Comparison of ENCODE assay signal across 15 mouse cellular contexts in the genomic region with DNA sequence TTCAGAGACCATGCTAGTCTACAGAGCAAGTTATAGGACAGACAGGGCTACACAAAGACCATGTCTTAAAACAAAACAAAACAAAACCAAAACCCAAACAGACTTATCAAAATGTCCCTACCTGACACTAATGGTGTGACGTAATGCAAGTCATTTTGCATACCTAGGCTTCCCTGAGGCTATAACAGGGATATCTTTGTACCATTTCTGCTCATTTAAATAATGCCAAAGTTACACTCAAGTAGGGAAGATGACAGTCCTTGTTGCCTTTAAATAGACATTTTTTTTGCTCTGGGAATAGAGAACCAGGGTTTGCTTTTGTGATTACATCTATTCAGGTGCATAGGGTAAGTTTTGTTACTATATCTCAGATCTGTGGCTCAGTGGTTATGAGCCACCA. TPM values are rescaled to one million over a fixed set of nuclear protein-coding genes. Genes with fewer than 3 reads are reported as not detected.
DNase-seq lines count a peak whose midpoint lies in the region; ATAC-seq lines count a peak whose summit lies in the region.
"Had no signal": no experiment of that assay in that cellular context is flagged by ENCODE, and none has a peak within 500 bp of the region (broad histone marks: within the 10 kb centered on the region; RNA-seq: fewer than 3 reads in every experiment).

No protein-coding gene starts in this region.

- no peak overlapping the region for H3K27ac ChIP-seq in heart, embryonic 13.5 days (replicated peaks)
- H3K27ac ChIP-seq in midbrain, embryonic 10.5 days (replicated peaks): no peak overlapping the region
- no peak overlapping the region for H3K27ac ChIP-seq in midbrain, embryonic 16.5 days (ENCODE audit: low read length)
- no peak overlapping the region for H3K27ac ChIP-seq in forebrain, embryonic 13.5 days
- no peak overlapping the region for H3K27ac ChIP-seq in liver, embryonic 15.5 days (replicated peaks)
- H3K27ac ChIP-seq: embryonic facial prominence, embryonic 12.5 days; stomach, postnatal 0 days had no signal

- WGBS in heart, embryonic 13.5 days: 92% methylated on average over 1 of the region's 1 CpGs
- 90% methylated on average over 1 of the region's 1 CpGs for WGBS in midbrain, embryonic 10.5 days
- 86% methylated on average over 1 of the region's 1 CpGs for WGBS in midbrain, embryonic 16.5 days
- 86% methylated on average over 1 of the region's 1 CpGs for WGBS in forebrain, embryonic 13.5 days
- WGBS in liver, embryonic 15.5 days (ENCODE audit: insufficient replicate concordance): 79% methylated on average over 1 of the region's 1 CpGs

- no peaks in the 10 kb centered on the region for H3K27me3 ChIP-seq in heart, embryonic 13.5 days (replicated peaks)
- no peaks in the 10 kb centered on the region for H3K27me3 ChIP-seq in midbrain, embryonic 10.5 days (ENCODE audit: low read depth, poor library complexity, severe bottlenecking)
- no peaks in the 10 kb centered on the region for H3K27me3 ChIP-seq in midbrain, embryonic 16.5 days (ENCODE audit: control insufficient read depth, insufficient read depth, low read depth, low read length)
- H3K27me3 ChIP-seq in forebrain, embryonic 13.5 days: no peaks in the 10 kb centered on the region
- H3K27me3 ChIP-seq in liver, embryonic 15.5 days: no peaks in the 10 kb centered on the region
- H3K27me3 ChIP-seq: embryonic facial prominence, embryonic 12.5 days had no signal

- peak overlapping the region; percentile 83 for H3K4me2 ChIP-seq in heart, embryonic 13.5 days
- H3K4me2 ChIP-seq in midbrain, embryonic 16.5 days (ENCODE audit: low read length): no peak overlapping the region
- H3K4me2 ChIP-seq in forebrain, embryonic 13.5 days: peak overlapping the region; percentile 74
- H3K4me2 ChIP-seq in liver, embryonic 15.5 days: peak overlapping the region; percentile 83

- no peak overlapping the region for H3K9ac ChIP-seq in heart, embryonic 13.5 days
- no peak overlapping the region for H3K9ac ChIP-seq in midbrain, embryonic 16.5 days (ENCODE audit: low read depth, low read length)
- peak overlapping the region; percentile 5; the same call in 1 of the 2 replicates for H3K9ac ChIP-seq in forebrain, embryonic 13.5 days
- peak overlapping the region; percentile 98; the same call in 1 of the 2 replicates for H3K9ac ChIP-seq in liver, embryonic 15.5 days

- peaks cover 30% of the 10 kb centered on the region for H3K36me3 ChIP-seq in heart, embryonic 13.5 days
- peaks cover 44% of the 10 kb centered on the region for H3K36me3 ChIP-seq in midbrain, embryonic 10.5 days
- H3K36me3 ChIP-seq in midbrain, embryonic 16.5 days (ENCODE audit: control insufficient read depth, insufficient read depth, low read length): no peaks in the 10 kb centered on the region
- peaks cover 27% of the 10 kb centered on the region for H3K36me3 ChIP-seq in forebrain, embryonic 13.5 days (ENCODE audit: poor library complexity, severe bottlenecking)
- H3K36me3 ChIP-seq in liver, embryonic 15.5 days (replicated peaks): peaks cover 32% of the 10 kb centered on the region

- DNase-seq in heart, postnatal 25 days (ENCODE audit: low spot score): no peak
- DNase-seq in midbrain, embryonic 10.5 days (ENCODE audit: low spot score): no peak
- no peak for DNase-seq in layer of hippocampus, adult 9-11 months
- DNase-seq: cerebellum, postnatal 25 days; kidney, adult 9 months; lung, postnatal 36 days; spleen, adult 18-20 months had no signal

- peaks cover 34% of the 10 kb centered on the region for H3K4me1 ChIP-seq in heart, embryonic 13.5 days
- H3K4me1 ChIP-seq in midbrain, embryonic 10.5 days: peaks cover 26% of the 10 kb centered on the region
- H3K4me1 ChIP-seq in midbrain, embryonic 16.5 days (ENCODE audit: control insufficient read depth, insufficient read depth, low read length): peaks cover 3% of the 10 kb centered on the region; the same call in 1 of the 2 replicates
- H3K4me1 ChIP-seq in forebrain, embryonic 13.5 days: peaks cover 23% of the 10 kb centered on the region
- H3K4me1 ChIP-seq in liver, embryonic 15.5 days (replicated peaks): peaks cover 35% of the 10 kb centered on the region

- intact Hi-C loops in heart, postnatal 25 days (cut with DNase I): no loop called here

- ATAC-seq in heart, embryonic 13.5 days (ENCODE audit: extremely low read depth, insufficient number of reproducible peaks, low FRiP score, low TSS enrichment): no peak
- no peak for ATAC-seq in midbrain, embryonic 16.5 days
- no peak for ATAC-seq in forebrain, embryonic 13.5 days
- no peak for ATAC-seq in liver, embryonic 15.5 days (ENCODE audit: insufficient read depth)
- ATAC-seq in frontal cortex, adult (ENCODE audit: low TSS enrichment): no peak
- ATAC-seq: hindbrain, embryonic 16.5 days had no signal

- no peaks in the 10 kb centered on the region for H3K9me3 ChIP-seq in heart, embryonic 13.5 days
- no peaks in the 10 kb centered on the region for H3K9me3 ChIP-seq in midbrain, embryonic 10.5 days (replicated peaks)
- H3K9me3 ChIP-seq in midbrain, embryonic 16.5 days (replicated peaks; ENCODE audit: control insufficient read depth, low read length, poor library complexity, severe bottlenecking): no peaks in the 10 kb centered on the region
- H3K9me3 ChIP-seq in forebrain, embryonic 13.5 days (replicated peaks): no peaks in the 10 kb centered on the region
- H3K9me3 ChIP-seq in liver, embryonic 15.5 days (replicated peaks): no peaks in the 10 kb centered on the region
- H3K9me3 ChIP-seq: embryonic facial prominence, embryonic 12.5 days had no signal

- no peak overlapping the region; the same call in 1 of the 2 replicates for H3K4me3 ChIP-seq in heart, embryonic 13.5 days
- peak overlapping the region; percentile 88 for H3K4me3 ChIP-seq in midbrain, embryonic 10.5 days
- no peak overlapping the region for H3K4me3 ChIP-seq in midbrain, embryonic 16.5 days (ENCODE audit: low read depth, low read length)
- 0 out of 2 replicates have a peak overlapping the region, but pooled peaks have one; percentile 96 for H3K4me3 ChIP-seq in forebrain, embryonic 13.5 days
- H3K4me3 ChIP-seq in liver, embryonic 15.5 days (replicated peaks): peak overlapping the region; percentile 90

RNA-seq across cellular contexts. Expression of a gene that starts 2.4 kb away (rescaled TPM):
- 164 and 182 TPM in 2 replicates for polyA plus RNA-seq in heart, embryonic 13.5 days (2015; fragmentation: Nextera tagmentation; extraction: Ambion mirVana)
- total RNA-seq in heart, postnatal 25 days (2021): 10 to 100 TPM; 74.2 to 92.2 TPM
- polyA plus RNA-seq in midbrain, embryonic 10.5 days (2016; fragmentation: Nextera tagmentation; extraction: Ambion mirVana): 366 and 378 TPM in 2 replicates
- polyA plus RNA-seq in midbrain, embryonic 16.5 days (2015; fragmentation: Nextera tagmentation; extraction: Ambion mirVana): 110 and 131 TPM in 2 replicates
- polyA plus RNA-seq in forebrain, embryonic 13.5 days (2015; fragmentation: Nextera tagmentation; extraction: Ambion mirVana): 322 and 341 TPM in 2 replicates
- 117 and 129 TPM in 2 replicates for polyA plus RNA-seq in liver, embryonic 15.5 days (2015; fragmentation: Nextera tagmentation; extraction: Ambion mirVana)

RNA-seq across cellular contexts. Expression of a gene that starts 27.0 kb away (rescaled TPM):
- 26.1 and 31.5 TPM in 2 replicates for polyA plus RNA-seq in heart, embryonic 13.5 days (2015; fragmentation: Nextera tagmentation; extraction: Ambion mirVana)
- 100 to 1,000 TPM; 171 to 175 TPM for total RNA-seq in heart, postnatal 25 days (2021)
- polyA plus RNA-seq in midbrain, embryonic 10.5 days (2016; fragmentation: Nextera tagmentation; extraction: Ambion mirVana): 67.7 and 93.9 TPM in 2 replicates
- 7.6 and 9.2 TPM in 2 replicates for polyA plus RNA-seq in midbrain, embryonic 16.5 days (2015; fragmentation: Nextera tagmentation; extraction: Ambion mirVana)
- polyA plus RNA-seq in forebrain, embryonic 13.5 days (2015; fragmentation: Nextera tagmentation; extraction: Ambion mirVana): 23.1 and 27.4 TPM in 2 replicates
- polyA plus RNA-seq in liver, embryonic 15.5 days (2015; fragmentation: Nextera tagmentation; extraction: Ambion mirVana): 11.8 and 15.6 TPM in 2 replicates

RNA-seq across cellular contexts. Expression of a gene that starts 37.7 kb away (rescaled TPM):
- 28.8 and 33.9 TPM in 2 replicates for polyA plus RNA-seq in heart, embryonic 13.5 days (2015; fragmentation: Nextera tagmentation; extraction: Ambion mirVana)
- total RNA-seq in heart, postnatal 25 days (2021): 100 to 1,000 TPM; 110 to 120 TPM
- polyA plus RNA-seq in midbrain, embryonic 10.5 days (2016; fragmentation: Nextera tagmentation; extraction: Ambion mirVana): 31.1 and 37.4 TPM in 2 replicates
- polyA plus RNA-seq in midbrain, embryonic 16.5 days (2015; fragmentation: Nextera tagmentation; extraction: Ambion mirVana): 27.1 and 35.1 TPM in 2 replicates
- 28.3 and 34.4 TPM in 2 replicates for polyA plus RNA-seq in forebrain, embryonic 13.5 days (2015; fragmentation: Nextera tagmentation; extraction: Ambion mirVana)
- 11.8 and 13.3 TPM in 2 replicates for polyA plus RNA-seq in liver, embryonic 15.5 days (2015; fragmentation: Nextera tagmentation; extraction: Ambion mirVana)

RNA-seq across cellular contexts. Expression of a gene that starts 39.7 kb away (rescaled TPM):
- polyA plus RNA-seq in heart, embryonic 13.5 days (2015; fragmentation: Nextera tagmentation; extraction: Ambion mirVana): 38.1 and 41.8 TPM in 2 replicates
- 10 to 100 TPM in 1 of 2 experiments, 1 to 10 TPM in 1; 7.2 to 13.9 TPM for total RNA-seq in heart, postnatal 25 days (2021)
- polyA plus RNA-seq in midbrain, embryonic 10.5 days (2016; fragmentation: Nextera tagmentation; extraction: Ambion mirVana): 8.1 and 9.6 TPM in 2 replicates
- polyA plus RNA-seq in midbrain, embryonic 16.5 days (2015; fragmentation: Nextera tagmentation; extraction: Ambion mirVana): 18.2 and 18.5 TPM in 2 replicates
- 11.8 and 12.4 TPM in 2 replicates for polyA plus RNA-seq in forebrain, embryonic 13.5 days (2015; fragmentation: Nextera tagmentation; extraction: Ambion mirVana)
- 6.6 and 7.0 TPM in 2 replicates for polyA plus RNA-seq in liver, embryonic 15.5 days (2015; fragmentation: Nextera tagmentation; extraction: Ambion mirVana)

RNA-seq across cellular contexts. Expression of a gene that starts 49.4 kb away (rescaled TPM):
- 5.7 and 6.2 TPM in 2 replicates for polyA plus RNA-seq in heart, embryonic 13.5 days (2015; fragmentation: Nextera tagmentation; extraction: Ambion mirVana)
- total RNA-seq in heart, postnatal 25 days (2021): 10 to 100 TPM in 1 of 2 experiments, 1 to 10 TPM in 1; 2.1 to 12.9 TPM
- polyA plus RNA-seq in midbrain, embryonic 10.5 days (2016; fragmentation: Nextera tagmentation; extraction: Ambion mirVana): 7.9 and 12.3 TPM in 2 replicates
- 4.8 and 5.2 TPM in 2 replicates for polyA plus RNA-seq in midbrain, embryonic 16.5 days (2015; fragmentation: Nextera tagmentation; extraction: Ambion mirVana)
- 5.2 and 5.4 TPM in 2 replicates for polyA plus RNA-seq in forebrain, embryonic 13.5 days (2015; fragmentation: Nextera tagmentation; extraction: Ambion mirVana)
- 1.2 and 1.4 TPM in 2 replicates for polyA plus RNA-seq in liver, embryonic 15.5 days (2015; fragmentation: Nextera tagmentation; extraction: Ambion mirVana)

Comparison
In these comparisons a context has a peak if more than half of its experiments do, and no peak if none do; other contexts are left out.
1. H3K4me3 ChIP-seq: peak in midbrain, embryonic 10.5 days (single experiment), forebrain, embryonic 13.5 days (single experiment) and liver, embryonic 15.5 days (single experiment); none in heart, embryonic 13.5 days (single experiment) and midbrain, embryonic 16.5 days (single experiment).
2. H3K9ac ChIP-seq: peak in forebrain, embryonic 13.5 days (single experiment) and liver, embryonic 15.5 days (single experiment); none in heart, embryonic 13.5 days (single experiment) and midbrain, embryonic 16.5 days (single experiment).